Mouse (Mus musculus): Measurements from ENCODE around the gene Paqr7.

DNA sequence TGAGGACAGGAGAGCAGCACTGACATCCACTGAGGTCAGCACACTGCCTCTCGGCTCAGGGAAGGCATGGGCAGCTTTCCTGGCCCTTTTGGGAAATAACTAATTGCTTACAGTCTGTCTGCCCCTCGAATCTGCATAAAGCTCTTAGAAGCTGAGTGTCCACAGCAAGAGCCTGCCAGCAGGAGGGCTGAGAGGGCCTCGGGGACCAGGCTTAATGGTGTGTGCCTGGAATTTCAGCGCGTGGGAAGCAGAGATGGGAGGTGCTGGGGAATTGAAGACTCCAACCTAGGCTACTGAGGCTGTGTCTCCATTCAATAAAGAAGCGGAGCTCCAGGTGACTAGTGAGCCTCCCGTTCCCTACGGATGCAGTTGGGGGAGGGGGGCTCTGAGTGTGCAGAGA is 22.3 kb upstream of the Paqr7 start:
- TF ChIP-seq POLR2A (IDR thresholded peaks at IDR 0.05; ENCODE audit: insufficient read depth, low read depth, low read length), result no peak
- TF ChIP-seq CTCF (IDR thresholded peaks at IDR 0.05), result no peak

All from heart, adult 2 months (tissue).